Mouse (Mus musculus): ENCODE measurements around the gene Lrfn4. TPM values are rescaled to one million over a fixed set of nuclear protein-coding genes. Genes with fewer than 3 reads are reported as not detected.

Gene Lrfn4
- total RNA-seq (2021) = 1 to 10 TPM in 1 of 2 experiments, under 1 TPM in 1; 0.94 to 1.2 TPM
- long read RNA-seq, experiment 1, partial matches to known transcripts = 0 of 3 reads
- long read RNA-seq, experiment 1, other reads (novel, unspliced or antisense) = 1 of 3 reads
- long read RNA-seq, experiment 2, partial matches to known transcripts = 0 of 2 reads
- long read RNA-seq, experiment 2, other reads (novel, unspliced or antisense) = 0 of 2 reads

DNA sequence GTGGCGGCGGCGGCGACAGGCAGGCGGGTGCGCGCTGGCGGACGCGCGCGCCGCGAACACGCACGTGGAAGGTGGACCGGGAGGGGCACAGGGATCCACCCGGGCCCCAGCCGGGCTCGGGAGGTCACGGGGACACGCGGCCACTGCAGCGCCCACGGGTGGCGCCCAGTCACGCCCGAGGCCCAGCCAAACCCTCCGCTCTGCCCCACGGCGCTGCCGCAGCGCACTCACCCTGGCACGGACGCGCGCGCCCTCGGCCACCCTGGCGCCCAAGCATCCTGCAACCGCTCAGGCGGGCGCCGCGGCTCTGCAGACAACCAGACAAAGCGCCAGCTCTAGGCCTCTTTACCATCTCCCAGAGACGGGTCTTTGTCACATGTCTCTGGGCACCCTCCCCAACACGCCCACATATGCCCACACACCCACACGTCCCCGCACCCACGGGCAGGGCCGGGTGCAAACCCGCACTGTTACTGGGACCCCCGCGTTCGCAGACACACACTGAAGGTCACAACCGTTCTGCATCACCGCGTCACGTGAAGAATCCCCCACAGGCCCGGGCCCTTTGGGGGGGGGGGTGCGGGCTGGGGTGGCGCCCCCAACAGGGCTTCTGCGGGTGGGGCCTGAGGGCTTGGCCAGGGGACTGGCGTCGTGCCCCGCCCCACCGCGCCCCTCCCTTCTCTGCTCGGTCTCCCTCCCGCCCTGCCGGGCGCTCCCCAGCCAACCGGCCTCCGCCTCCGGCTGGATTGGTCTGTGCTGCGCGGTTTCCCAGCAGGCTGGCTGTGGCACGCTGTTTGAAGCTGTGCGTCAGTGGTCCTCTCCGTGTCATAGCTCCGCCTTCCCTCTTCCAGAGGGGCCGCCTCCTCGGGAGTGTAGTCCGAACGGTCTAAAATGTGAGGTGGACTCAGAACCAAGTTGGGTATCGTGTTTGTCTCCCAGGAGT is at the start of gene Lrfn4:
Gene Lrfn4 (minus strand): TSS at position 517 of the 943 bp plus-strand sequence.
- peak; percentile 72 for DNase-seq (ENCODE audit: low spot score)

- DNase-seq (ENCODE audit: low spot score) = no peak
Observed at GRCm38 (mm10) chr19:4658156-4658555, 42.7 kb upstream of the Lrfn4 start.

GRCm38 (mm10) chr19:4646917-4647492 is 31.5 kb upstream of the Lrfn4 start:
- DNase-seq (ENCODE audit: low spot score) = no peak

DNA sequence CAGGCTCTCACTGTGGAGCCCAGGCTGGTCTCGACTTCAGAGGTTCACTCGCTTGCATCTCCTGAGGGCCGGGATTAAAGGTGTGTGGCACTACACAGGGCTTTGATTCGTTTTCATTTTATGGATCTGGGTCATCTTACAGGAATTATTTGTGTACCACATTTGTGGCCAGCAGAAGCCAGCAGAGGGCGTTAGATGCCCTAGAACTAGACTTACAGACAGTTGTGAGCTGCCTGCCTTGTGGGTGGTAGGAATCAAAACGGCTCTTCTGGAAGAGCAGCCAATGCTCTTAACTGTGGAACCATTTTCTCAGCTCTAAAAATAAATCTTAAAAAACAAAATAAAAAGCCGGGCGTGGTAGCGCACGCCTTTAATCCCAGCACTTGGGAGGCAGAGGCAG is 28.8 kb upstream of the Lrfn4 start:
- DNase-seq (ENCODE audit: low spot score) = no peak

GRCm38 (mm10) chr19:4635986-4636385 is 20.5 kb upstream of the Lrfn4 start:
- DNase-seq (ENCODE audit: low spot score) = no peak

DNA sequence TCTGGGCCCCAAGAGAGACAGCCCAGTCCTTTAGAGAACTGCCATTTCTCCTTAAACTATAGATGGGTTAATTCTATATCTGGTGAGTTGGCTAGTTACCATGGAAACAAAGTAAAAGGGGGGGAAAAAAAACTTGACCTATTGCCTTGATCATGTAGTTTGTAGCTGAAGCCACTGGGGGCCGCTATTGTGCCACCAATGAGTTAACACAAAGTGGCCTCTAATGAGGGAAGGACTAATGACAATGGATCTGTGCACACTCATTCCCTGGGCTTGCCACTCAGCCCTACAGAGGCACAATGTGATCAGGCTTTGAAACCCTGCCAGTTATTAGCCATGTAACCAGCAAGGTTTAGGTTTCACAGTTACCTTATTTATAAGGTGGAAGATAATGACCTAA is 13.4 kb upstream of the Lrfn4 start:
- peak; percentile 59 for DNase-seq (ENCODE audit: low spot score)

DNA sequence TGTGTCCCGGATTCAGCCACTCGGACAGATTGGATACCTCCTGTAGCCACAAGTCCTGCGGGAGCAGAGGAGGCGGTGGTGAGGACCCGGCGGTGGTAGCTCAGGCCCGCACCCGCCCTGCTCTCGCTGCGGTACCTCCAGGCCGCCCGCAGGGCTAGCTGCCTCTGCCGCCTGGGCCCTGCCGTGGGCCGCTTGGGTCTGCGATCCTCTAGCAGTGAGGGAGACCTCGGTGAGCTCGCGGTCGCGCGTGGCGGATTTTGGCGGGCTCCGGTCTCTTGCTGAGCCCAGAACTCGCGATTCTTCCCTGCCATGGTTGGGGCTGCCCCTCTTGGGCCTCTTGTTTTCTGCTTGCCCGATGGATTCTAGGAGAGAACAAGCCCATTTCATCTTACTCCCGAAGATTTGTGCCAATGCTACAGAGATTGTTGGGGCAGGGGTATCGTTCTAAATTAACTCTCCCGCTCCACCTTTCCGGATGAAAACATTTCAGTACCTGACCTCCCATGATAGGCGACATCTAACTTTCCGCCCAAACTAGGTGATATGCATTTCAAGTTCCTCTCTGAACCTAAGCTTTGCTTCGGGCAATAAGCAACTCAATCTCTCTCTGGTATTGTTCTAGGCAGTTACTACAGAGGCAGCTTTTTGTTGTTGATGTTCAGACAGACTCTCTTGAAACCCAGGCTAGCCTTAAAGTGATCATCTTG is 10.5 kb upstream of the Lrfn4 start:
- no peak for DNase-seq (ENCODE audit: low spot score)

DNA sequence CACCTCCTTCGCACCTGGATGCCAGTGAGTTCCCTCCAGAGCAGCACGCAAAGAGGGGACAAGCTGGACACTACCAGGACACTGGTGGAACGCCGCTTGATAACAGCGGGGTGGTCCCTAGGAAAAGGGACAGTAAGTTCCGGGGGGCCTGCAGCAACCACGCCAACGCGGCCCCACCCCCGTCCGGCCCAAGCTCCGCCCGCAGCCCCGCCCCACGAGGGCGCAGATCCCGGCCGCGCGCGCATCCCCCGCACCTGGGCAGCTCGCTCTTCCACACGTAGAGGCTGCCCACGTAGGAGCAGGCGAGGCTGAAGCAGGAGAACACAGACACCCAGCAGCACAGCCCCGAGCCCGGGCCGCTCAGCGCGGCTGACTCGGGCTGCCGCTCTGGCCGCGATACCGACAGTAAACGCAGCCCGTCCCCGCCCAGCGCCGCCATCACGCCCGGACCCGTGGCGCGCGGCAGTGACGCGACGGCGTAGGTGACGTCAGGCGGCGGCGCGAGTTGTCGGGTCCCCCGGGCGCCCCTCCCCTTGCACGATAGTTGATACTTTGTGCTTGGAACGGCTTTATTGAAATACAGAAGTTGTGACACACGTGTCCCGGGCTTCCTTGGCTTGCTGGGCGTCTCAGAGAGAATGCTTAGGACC is 9.8 kb upstream of the Lrfn4 start, which contains the start of gene Rce1:
Gene Rce1 (minus strand): TSS at position 463 of the 650 bp plus-strand sequence.
- peak; percentile 89 for DNase-seq (ENCODE audit: low spot score)

- no peak for DNase-seq (ENCODE audit: low spot score)
Observed at GRCm38 (mm10) chr19:4624406-4625178, 9.1 kb upstream of the Lrfn4 start.

DNA sequence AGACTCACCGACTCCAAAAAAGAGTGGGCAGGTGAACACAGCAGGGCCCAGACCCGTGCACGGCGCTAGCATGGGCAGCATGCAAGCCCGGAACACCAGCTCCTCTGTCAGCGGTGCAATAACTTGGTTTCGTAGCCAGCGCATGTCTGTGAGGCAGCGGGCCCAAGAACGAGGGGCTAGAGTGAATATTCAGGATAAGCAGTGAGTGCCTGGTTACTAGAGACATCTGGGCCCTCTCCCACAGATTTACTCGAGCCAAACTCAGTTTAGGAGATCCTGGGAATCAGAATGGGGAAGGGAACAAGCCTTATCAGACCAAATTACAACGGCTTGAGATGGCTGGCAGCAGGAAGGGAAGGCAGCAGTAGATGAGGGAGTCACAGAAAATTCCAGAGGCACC is 8.5 kb upstream of the Lrfn4 start:
- DNase-seq (ENCODE audit: low spot score) = no peak

GRCm38 (mm10) chr19:4623419-4623818 is 8.0 kb upstream of the Lrfn4 start:
- DNase-seq (ENCODE audit: low spot score) = no peak

DNA sequence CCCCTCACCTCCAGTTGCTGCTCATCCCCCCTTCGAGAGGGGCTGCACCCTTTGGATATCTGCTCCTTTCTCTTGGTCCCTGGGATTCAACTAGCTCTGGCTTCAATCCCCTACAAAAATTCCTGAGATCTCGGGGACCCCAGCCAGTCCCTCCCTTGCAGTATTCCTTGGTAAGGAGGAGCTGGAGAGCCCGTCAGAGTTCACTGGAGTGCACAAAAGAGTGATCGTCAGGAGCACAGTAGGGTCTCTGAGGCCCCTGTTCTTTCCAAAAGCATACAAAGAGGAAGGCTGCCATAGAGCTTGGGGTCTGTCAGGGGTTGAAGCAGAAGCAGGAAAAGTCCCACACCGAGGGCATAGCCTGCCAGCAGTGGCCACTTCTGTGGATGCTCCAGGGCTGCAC is 7.3 kb upstream of the Lrfn4 start:
- no peak for DNase-seq (ENCODE audit: low spot score)

- no peak for DNase-seq (ENCODE audit: low spot score)
Observed at GRCm38 (mm10) chr19:4620721-4621120, 5.3 kb upstream of the Lrfn4 start.

GRCm38 (mm10) chr19:4619461-4619860 is 4.0 kb upstream of the Lrfn4 start:
- no peak for DNase-seq (ENCODE audit: low spot score)

DNA sequence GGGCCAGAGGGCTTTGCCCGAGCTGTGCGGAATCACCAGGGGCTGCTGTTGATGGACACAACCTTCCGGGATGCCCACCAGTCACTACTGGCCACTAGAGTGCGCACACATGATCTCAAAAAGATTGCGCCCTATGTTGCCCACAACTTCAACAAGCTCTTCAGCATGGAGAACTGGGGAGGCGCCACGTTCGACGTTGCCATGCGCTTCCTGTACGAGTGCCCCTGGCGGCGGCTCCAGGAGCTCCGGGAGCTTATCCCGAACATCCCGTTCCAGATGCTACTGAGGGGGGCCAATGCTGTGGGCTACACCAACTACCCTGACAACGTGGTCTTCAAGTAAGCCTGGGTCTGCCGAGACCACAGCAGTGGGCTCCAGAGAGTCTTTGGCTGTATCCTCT is 2.7 kb upstream of the Lrfn4 start:
- DNase-seq (ENCODE audit: low spot score) = no peak

DNA sequence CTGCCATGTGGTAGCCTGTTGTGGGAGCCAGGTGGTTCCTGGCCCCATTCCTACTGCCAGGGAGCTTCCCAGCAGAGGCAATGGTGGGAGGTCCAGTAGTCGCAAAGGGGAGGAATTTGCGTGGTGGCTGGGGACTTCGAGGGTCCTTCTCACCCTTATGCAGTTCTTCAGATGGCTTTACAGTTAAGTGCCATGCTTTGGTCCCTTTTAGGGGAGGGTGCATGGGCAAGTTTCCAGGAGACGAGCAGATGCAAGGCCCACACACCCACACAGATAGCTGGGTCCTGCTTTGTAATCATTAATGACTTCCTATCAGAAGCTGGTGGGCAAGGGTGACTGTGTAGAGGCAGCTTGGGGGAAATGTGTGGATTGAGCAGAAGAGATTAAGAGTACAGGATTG is 1.1 kb upstream of the Lrfn4 start:
- no peak for DNase-seq (ENCODE audit: low spot score)

DNA sequence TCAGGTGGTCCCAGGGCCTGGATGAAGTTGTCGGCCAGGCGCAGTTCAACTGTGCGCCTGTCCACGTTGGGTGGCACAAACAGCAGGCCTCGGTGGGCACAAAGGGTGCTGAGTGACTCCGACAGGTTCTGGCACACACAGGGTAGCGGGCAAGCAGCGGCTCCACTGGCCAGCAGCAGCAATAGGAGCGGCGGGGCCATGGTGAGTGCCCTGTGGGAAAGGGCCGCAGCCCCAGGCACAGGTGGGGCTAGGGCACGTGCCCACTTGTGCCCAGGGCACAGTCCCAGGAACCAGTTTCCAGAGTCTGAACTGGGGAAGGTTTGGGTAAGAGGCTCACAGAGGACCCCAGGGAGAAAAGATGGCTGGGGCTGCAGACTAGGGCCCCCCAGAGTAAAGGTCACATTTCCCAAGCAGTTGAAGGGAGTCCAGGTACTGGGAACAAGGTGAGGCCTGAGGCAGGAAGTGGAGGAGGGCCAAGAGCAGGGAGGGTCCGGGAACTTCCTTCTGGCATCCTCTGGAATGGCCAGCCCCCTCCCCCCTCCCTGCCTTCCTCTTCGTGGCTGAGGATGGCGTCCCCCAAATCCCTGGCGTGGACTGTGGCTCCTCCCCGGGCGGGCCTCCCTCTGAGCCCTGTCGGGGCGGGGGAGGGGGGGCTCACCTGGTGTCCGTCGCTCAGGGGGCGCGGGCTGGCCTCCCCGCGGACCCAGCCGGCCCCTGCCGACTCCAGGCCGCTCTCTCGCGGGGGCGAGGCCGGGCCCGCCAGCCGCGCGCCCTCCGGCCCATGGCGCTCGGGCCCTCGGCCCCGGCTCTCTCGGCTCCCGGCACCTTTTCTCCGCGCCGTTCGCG is 939 bp downstream of the Lrfn4 start:
- no peak for DNase-seq (ENCODE audit: low spot score)

- no peak for DNase-seq (ENCODE audit: low spot score)
Observed at GRCm38 (mm10) chr19:4613464-4614304, 1.8 kb downstream of the Lrfn4 start.
